Mouse (Mus musculus): ENCODE data around the gene Top1.

Top1 gene

GRCm38 (mm10) chr2:160744040-160744822 lies 98.5 kb downstream of the Top1 start:
- peak; percentile 68 for DNase-seq

- DNase-seq, result no peak
Observed at GRCm38 (mm10) chr2:160744823-160745210, 99.1 kb downstream of the Top1 start.

DNA sequence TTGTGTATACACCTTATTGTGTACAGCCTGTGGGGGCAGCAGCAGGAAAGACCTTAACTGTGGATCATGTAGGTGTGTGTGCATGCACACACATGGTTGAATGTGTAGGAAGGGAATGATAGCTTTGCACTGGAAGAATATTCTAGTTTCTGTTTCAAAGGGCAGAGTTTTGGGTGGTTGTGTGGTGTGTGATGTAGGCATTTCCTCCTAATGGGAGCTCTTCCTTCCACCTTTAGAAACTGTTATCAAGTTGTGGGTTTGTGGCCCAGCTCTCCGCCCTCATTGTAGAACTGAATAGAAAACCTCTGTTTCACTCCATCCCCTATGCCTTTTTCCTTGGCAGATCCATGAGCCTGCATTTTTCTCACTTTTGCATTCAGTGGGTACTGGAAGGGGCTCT lies 99.8 kb downstream of the Top1 start:
- DNase-seq, result no peak

- no peak for DNase-seq
Observed at GRCm38 (mm10) chr2:160746637-160747036, 100.9 kb downstream of the Top1 start.

GRCm38 (mm10) chr2:160747075-160747474 lies 101.4 kb downstream of the Top1 start:
- DNase-seq, result no peak

GRCm38 (mm10) chr2:160756583-160757203 lies 111.0 kb downstream of the Top1 start:
- no peak for DNase-seq

DNA sequence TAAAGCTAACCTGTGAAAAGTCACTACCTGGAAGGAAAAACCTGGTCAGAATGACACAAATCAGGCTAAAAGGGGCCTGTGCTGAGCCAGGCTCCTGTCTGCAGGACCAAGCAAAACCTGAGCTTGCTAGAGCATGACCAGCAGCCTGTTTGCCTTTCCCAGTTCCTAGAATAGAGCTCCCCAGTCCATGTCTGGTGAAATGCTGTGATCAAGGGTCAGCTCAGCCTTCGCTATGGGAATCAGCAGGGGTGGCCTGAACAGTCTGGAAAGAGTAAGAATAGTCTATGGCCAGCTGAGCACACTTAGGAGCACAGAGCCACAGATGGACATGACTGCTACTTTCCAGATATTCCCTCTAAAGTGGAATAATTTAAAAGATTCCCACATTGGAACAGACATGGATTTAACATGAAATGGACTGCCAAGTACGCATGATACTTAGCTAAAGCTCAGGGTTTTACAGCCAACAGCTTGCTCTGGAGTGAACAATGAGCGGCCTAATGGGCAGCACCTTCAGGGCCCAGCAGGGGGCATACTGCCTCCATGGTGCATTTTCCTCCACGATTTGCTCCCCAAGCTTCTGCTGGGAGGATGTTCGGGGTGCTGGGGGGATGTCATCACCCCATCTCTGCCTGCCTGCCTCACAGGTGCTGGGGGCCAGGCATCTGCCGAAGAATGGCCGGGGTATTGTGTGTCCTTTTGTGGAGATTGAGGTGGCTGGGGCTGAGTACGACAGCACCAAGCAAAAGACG lies 114.9 kb downstream of the Top1 start:
- DNase-seq, result peak; percentile 23

DNA sequence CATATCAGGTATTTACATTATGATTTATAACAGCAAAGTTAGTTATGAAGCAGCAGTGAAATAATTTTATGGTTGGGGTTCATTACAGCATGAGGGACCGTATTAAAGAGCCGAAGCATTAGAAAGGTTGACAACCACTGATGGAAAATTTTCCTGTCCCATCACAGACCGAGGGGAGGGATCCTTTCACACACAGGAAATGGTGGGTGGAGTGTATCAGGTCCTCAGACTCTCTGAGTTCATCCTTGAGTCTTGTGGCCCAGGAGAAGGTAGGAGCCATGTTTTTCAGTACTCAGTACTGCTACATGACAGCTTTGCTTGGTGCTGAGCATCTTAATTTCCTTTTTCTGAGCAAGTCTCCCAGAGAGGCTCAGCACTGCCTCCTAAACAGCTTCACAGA lies 118.1 kb downstream of the Top1 start:
- DNase-seq, result no peak

DNA sequence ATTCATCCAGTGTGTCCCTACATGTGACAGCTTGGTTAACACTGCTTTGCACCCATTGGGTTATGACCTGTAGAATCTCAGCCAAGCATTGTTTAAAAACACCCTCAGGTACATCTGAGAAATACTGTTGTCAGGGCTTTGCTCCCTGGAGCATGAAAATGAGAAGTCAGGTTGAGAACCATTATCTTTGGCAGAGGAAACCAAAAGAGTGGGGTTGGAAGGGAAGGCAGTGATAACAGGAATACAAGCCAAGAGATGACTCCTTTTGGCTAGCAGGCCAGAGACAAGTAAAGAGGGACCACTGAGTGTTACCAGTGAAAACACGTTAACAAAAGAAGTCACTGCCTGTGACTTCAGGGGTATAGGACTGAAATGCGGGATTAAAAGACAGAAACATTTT lies 118.7 kb downstream of the Top1 start:
- no peak for DNase-seq

- DNase-seq, result no peak
Observed at GRCm38 (mm10) chr2:160765096-160765495, 119.4 kb downstream of the Top1 start.

GRCm38 (mm10) chr2:160766371-160766771 lies 120.7 kb downstream of the Top1 start:
- no peak for DNase-seq

DNA sequence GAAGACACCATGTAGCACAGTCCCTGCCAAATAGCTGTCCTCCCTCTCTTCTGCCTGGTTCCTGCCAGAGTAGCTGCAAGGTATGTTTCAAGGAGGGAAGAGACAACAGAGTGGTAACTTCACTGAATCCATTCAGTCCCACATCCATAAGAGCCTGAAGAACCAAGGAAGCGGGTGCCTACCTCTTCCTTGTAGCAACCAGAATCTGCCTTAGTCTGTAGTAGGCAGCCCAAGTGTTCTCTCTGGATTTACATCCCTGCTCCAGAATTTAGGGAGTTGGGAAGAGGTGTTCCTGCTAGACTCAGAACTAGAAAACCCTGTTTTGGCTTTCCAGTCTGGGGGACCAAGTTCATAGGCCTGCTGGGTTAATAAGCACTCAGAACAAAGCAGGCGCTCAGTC lies 121.5 kb downstream of the Top1 start:
- DNase-seq, result no peak

- DNase-seq, result no peak
Observed at GRCm38 (mm10) chr2:160768097-160768695, 122.5 kb downstream of the Top1 start.

DNA sequence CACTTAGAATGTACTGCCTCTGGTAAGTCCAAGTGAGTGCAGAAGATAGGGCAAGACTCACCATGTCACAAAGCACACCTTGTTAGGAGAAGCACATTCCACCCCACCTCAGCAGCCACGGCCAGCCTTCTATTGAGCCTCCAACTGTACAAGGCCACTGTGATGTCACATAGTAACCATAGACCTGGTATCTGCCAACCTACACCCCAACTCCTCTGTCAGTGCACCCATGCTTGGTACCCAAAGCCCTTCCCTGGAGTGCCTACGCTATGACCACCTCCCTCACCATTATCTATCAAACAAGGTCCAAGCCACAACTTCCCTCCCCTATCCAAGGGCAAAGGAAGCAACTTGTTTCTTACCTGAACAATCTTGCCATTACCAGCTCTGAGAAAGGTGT lies 123.3 kb downstream of the Top1 start:
- no peak for DNase-seq

- no peak for DNase-seq
Observed at GRCm38 (mm10) chr2:160770409-160770808, 124.7 kb downstream of the Top1 start.

DNA sequence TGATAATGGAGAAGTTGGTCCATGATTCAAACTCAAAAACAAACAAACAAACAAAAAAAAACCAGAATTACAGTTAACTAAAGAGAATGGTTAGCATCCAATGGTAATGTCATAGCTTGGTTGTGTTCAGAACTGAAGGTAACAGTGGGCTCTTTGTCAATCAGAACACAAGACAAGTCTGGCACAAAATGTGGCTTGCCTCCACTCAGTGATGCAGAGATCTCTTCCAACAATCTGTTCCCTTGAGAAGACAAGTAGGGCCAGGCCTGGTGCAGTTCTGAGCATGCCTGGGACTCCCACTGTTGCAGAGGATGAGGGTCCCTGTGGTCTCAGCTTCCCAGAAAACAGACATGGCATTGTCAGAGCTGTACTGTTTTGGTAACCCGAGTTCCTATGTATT lies 125.2 kb downstream of the Top1 start:
- DNase-seq, result no peak

DNA sequence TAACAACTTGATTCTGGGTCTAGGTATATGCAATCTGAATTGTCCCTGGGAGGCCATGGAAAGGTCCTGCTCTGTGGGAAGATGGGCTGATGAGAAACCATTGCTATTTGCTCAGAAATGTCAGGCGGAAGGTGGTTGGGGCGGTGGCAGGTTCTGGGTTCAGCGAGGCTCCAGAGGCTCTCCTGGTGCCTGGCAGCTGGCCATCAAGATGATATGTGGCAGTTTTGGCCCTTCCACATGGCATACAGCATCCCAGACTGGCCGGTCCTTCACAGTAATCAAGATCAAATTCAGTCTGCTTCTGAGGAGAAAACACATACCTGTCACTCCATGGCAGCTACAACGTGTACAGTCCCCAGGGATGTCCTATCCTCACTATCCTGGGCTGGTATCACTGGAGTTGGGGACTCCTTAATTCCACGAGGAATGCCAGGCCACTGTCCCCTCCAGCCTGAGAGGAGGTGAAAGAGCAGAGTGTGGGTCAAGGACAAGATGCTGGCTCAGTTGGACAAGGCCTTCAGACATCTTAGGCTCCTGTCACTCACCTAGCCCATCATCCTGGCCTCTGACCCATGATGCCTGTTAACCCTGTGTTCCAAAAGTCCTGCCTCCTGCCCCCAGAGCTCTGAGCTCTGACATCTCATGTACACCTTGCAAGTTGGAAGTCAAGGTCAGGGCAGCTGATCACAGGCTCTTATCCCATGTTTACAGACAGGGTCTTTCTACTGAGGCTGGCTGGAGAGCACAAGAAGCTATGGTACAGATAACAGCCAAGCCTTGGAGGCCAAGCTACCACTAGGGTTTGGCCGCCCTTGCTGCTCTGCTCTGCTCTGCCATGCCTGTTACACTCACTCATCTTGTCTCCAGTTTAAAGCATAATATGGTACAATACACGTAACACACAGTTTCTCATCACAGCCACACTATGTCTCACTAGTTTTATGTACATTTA lies 125.9 kb downstream of the Top1 start:
- no peak for DNase-seq

Data from embryo, embryonic 11 days (tissue).